Mouse (Mus musculus): Measurements from ENCODE around the gene Ppp1r12a.

The Ppp1r12a gene

DNA sequence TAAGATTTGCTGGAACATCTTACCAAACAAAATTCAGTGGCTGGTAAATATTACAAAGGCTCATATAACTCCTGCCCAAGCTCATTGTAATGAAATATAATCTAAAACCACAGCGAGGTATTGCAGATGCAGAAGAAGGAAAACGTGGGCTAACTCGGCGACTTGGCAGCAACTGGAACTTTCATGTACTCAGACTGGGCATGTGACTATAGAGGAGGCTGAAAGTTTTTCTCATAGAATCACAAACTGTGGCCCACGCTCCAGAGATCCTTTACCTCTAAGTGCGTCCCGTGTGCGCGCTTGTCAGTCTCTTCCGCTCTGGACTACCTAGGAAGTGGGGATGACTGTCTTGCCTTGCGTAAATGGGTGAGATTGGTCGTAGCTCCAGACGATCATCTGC, 128.1 kb downstream of the Ppp1r12a start:
- DNase-seq (ENCODE audit: extremely low read depth, low read depth) = no peak

DNA sequence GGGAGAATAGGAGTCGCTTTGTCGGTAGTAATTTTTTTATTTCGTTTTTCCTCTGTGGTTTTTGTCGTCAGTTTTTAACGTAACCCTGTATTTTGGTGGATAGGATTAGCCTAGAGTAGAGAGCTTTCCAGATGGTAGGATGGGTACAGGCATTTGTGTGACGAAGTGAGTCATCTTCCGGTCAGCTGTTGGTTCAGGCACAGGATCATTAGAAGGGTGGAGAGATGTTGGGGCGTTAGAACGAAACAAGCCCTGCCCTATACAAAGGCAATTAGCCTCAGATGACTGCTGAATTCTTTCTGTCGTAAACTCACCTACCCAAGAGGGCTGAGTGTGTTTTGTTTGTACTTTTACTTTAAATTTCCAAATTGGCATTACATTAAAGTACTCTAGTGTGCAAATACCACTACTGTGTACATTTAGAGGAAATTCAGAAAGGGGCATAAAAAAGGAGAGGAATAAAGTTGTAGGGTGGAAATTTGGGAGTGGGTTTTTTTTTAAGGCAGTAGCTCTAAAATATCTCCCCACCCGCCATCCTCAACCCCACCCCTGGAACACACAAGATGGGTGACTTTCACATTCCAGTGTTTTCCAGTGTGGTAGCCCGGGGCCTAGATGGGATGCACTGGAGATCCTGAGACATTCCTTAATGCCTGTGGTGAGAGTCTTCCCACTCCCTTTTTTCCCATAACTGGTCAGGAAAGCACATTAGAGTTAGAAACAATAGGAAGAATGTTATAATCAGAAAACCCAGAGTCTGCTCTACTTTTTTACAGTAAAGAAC, 129.9 kb downstream of the Ppp1r12a start:
- DNase-seq (ENCODE audit: extremely low read depth, low read depth) = no peak

GRCm38 (mm10) chr10:108292651-108293050, 130.7 kb downstream of the Ppp1r12a start:
- DNase-seq (ENCODE audit: extremely low read depth, low read depth) = no peak

GRCm38 (mm10) chr10:108293620-108294195, 131.7 kb downstream of the Ppp1r12a start:
- DNase-seq (ENCODE audit: extremely low read depth, low read depth) = no peak

GRCm38 (mm10) chr10:108294766-108295165, 132.8 kb downstream of the Ppp1r12a start:
- DNase-seq (ENCODE audit: extremely low read depth, low read depth) = no peak

GRCm38 (mm10) chr10:108296446-108296845, 134.5 kb downstream of the Ppp1r12a start:
- DNase-seq (ENCODE audit: extremely low read depth, low read depth) = no peak

GRCm38 (mm10) chr10:108298261-108298660, 136.3 kb downstream of the Ppp1r12a start:
- DNase-seq (ENCODE audit: extremely low read depth, low read depth) = no peak

GRCm38 (mm10) chr10:108298841-108299545, 137.0 kb downstream of the Ppp1r12a start:
- DNase-seq (ENCODE audit: extremely low read depth, low read depth) = no peak

DNA sequence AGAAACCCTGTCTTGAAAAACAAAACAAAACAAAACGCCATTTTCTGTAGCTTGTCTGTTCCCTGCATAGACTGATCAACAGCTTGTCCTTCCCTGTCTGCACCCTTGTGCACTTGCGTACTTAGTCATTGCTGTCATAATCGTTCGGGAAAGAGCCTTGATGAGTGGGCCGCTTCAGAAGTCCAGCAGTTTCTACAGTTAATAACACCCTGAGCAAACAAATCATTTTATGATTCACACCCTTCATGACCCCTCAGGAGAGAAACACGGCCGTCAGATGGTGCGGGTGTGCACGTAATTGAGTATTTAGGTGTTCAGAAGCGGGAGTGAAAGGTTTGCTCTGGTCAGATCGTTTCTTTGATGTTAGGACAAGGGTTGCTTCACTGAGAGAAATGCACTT, 137.8 kb downstream of the Ppp1r12a start:
- DNase-seq (ENCODE audit: extremely low read depth, low read depth) = no peak

DNA sequence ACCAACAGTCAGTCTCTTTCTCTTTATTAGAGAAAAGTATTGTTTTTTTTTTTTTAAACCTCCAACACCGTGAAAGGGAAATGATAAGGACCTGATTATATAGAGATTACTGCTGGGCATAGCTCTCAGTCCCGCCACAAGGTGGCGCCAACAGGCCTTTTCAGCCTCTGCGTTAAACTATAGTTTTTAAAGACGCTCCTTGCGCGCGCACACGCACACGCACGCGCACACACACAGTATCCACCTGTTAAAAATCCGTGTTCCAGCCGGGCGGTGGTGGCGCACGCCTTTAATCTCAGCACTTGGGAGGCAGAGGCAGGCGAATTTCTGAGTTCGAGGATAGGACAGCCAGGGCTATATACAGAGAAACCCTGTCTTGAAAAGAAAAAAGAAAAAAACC, 138.8 kb downstream of the Ppp1r12a start:
- DNase-seq (ENCODE audit: extremely low read depth, low read depth) = peak; percentile 49

- DNase-seq (ENCODE audit: extremely low read depth, low read depth) = no peak
These were observed 145.8 kb downstream of the Ppp1r12a start for GRCm38 (mm10) chr10:108307772-108308171.

DNA sequence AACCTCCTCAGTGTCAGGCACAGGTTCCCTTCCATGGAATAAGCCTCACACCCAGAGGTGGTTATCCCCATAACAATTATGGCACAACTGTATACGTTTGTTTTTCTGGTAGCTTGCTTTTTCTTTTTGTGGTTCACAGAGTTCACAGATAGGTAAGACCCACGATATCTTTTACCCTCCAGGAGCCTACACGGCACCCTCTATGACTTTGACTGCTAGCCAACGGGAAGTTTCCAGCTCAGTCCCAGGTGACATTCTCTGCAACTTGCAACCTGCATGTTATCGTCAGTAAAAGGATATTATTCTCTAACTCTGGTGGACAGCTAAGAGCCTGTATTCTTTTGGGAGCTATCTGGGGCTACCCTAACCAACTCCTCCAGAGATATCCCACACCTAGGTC, 148.2 kb downstream of the Ppp1r12a start:
- DNase-seq (ENCODE audit: extremely low read depth, low read depth) = no peak

GRCm38 (mm10) chr10:108311396-108311795, 149.4 kb downstream of the Ppp1r12a start:
- no peak for DNase-seq (ENCODE audit: extremely low read depth, low read depth)

DNA sequence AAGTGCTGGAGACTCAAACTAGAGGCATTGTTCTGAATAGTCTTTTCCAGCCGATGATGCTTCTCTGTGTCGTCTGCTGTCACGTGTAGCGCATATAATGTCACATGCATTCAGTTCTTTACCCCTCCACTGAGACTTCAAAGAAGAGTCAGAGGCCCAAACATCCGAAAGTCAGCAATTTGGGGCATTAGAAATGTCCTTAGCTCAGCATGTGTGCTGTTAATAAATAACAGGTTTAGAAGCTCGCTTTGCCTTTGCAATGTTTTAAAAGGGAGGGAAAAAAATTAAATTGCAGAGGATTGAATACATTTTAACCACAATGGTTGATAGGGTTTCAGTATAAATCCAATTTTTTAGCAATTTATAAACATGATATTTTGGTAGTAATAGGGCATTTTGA, 151.9 kb downstream of the Ppp1r12a start:
- DNase-seq (ENCODE audit: extremely low read depth, low read depth) = no peak

DNA sequence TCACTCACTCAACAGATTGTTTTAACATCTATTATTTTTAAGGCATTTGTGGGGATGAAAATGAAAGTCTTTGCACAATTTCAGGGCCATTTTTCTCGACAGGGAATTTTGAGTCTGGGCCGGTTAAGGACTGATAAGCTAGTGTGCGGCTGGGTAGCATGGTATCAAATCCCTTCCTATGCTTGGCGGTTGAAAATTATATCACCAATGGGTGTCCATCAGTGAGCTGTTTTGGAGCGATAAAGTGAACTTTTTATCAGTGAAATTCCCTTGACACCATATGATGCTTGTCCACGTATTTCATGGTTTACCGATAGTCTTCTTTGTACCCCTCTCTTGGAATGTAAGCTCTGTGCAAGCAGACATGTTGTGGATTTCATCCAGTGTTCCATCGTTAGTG, 152.4 kb downstream of the Ppp1r12a start:
- DNase-seq (ENCODE audit: extremely low read depth, low read depth) = no peak

GRCm38 (mm10) chr10:108315236-108315635, 153.2 kb downstream of the Ppp1r12a start:
- DNase-seq (ENCODE audit: extremely low read depth, low read depth) = no peak

GRCm38 (mm10) chr10:108328356-108328755, 166.4 kb downstream of the Ppp1r12a start:
- no peak for DNase-seq (ENCODE audit: extremely low read depth, low read depth)

GRCm38 (mm10) chr10:108328983-108329382, 167.0 kb downstream of the Ppp1r12a start:
- DNase-seq (ENCODE audit: extremely low read depth, low read depth) = no peak

GRCm38 (mm10) chr10:108329771-108330170, 167.8 kb downstream of the Ppp1r12a start:
- DNase-seq (ENCODE audit: extremely low read depth, low read depth) = no peak

DNA sequence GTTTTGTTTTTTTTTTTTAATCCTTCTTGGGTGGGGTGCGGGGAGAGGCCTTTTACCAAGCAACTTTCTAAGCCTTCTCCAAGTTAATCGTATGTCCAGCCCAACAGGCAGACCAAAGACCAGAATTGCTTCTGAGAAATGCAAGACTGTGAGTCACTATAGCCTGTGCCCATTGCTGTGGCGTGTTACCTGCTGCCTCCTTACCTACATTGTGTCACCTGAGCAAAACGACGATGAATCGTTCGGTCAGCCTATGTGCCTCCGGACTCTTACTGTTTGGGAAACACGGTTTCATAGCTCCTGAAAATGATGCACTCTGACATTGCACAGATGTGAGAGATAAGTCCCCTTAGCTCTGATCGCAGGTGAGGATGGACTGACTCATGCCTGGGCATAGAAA, 169.0 kb downstream of the Ppp1r12a start:
- DNase-seq (ENCODE audit: extremely low read depth, low read depth) = no peak

- DNase-seq (ENCODE audit: extremely low read depth, low read depth) = no peak
These were observed 170.0 kb downstream of the Ppp1r12a start, which contains the start of gene Pawr for GRCm38 (mm10) chr10:108331784-108332561. TSS of gene Pawr (plus strand) at chr10:108332121.

Measured in MEL-GATA-1-ER (cell line).